Mouse (Mus musculus) liver, embryonic 18 days (tissue): ENCODE measurements around the gene Rfx7. TPM values are rescaled to one million over a fixed set of nuclear protein-coding genes. Genes with fewer than 3 reads are reported as not detected.

Source experiments
- polyA plus RNA-seq: library from polyadenylated mRNA; depleted of rRNA; stranded (reverse); fragments of >200 nt; gene quantifications from 2 replicates; pipeline ENCODE4 v1.2.3, GENCODE M21; 2012; rRNA removed

Rfx7 gene
- polyA plus RNA-seq: 3.6 TPM in 2 replicates

GRCm38 (mm10) chr9:72531996-72532380 is at the start of gene Rfx7:
Gene Rfx7 (plus strand): TSS chr9:72532240.

GRCm38 (mm10) chr9:72492194-72492565 is 39.9 kb upstream of the Rfx7 start, which contains the start of gene Tex9:
Gene Tex9 (minus strand): TSS chr9:72492212.

GRCm38 (mm10) chr9:72661895-72662661 is 130.0 kb downstream of the Rfx7 start, which contains the start of gene Nedd4:
Gene Nedd4 (plus strand): TSS chr9:72662346.

Other genes with a start within 250 kb of the Rfx7 start
- gene Mns1, start 94.2 kb upstream of the Rfx7 start, polyA plus RNA-seq: 30.9 and 35.5 TPM in 2 replicates
- 2.5 and 3.0 TPM in 2 replicates for gene Tex9, start 40.0 kb upstream of the Rfx7 start, polyA plus RNA-seq
- gene Nedd4, start 130.1 kb downstream of the Rfx7 start, polyA plus RNA-seq: 87.7 and 98.5 TPM in 2 replicates